Mouse (Mus musculus) heart, postnatal 0 days (tissue): ENCODE results near the gene Pip4p1. TPM values are rescaled to one million over a fixed set of nuclear protein-coding genes. Genes with fewer than 3 reads are reported as not detected.

ENCODE experiments used
- ATAC-seq: fragments of 200-750 bp; cut with Nextera tagmentation; 2 replicates; pipeline ENCODE4 v1.8.0; 2017; ENCODE audit warnings: low read depth, moderate number of reproducible peaks, moderate library complexity; ENCODE audit not compliant: insufficient read depth
- DNase-seq: peaks from one replicate; pipeline ENCODE4 v3.0.0-alpha.2; 2016; ENCODE audit warnings: low spot score
- H3K27ac ChIP-seq: fragments of 300-500 bp; sonication (generic); 2 replicates; pipeline ENCODE4 v1.5.1; 2014; ENCODE audit warnings: low read depth, mild to moderate bottlenecking
- H3K27me3 ChIP-seq: fragments of 300-500 bp; sonication (generic); 2 replicates; pipeline ENCODE4 v1.6.1; 2014; ENCODE audit warnings: low read length, mixed read lengths; ENCODE audit not compliant: control insufficient read depth, insufficient read depth
- H3K36me3 ChIP-seq: fragments of 300-500 bp; sonication (generic); replicated peaks from 2 replicates; pipeline ENCODE4 v1.6.1; 2014; ENCODE audit warnings: low read length, mixed read lengths; ENCODE audit not compliant: control insufficient read depth, insufficient read depth
- H3K4me1 ChIP-seq: fragments of 300-500 bp; sonication (generic); 2 replicates; pipeline ENCODE4 v1.6.1; 2014; ENCODE audit warnings: antibody characterized with exemption; ENCODE audit not compliant: control insufficient read depth, insufficient read depth
- H3K4me2 ChIP-seq: fragments of 300-500 bp; sonication (generic); 2 replicates; pipeline ENCODE4 v1.6.1; 2014; ENCODE audit warnings: low read depth, mild to moderate bottlenecking, low read length, moderate library complexity
- H3K4me3 ChIP-seq: fragments of 300-500 bp; sonication (generic); 2 replicates; pipeline ENCODE4 v1.5.1; 2014; ENCODE audit warnings: low read depth, low read length
- H3K9ac ChIP-seq: fragments of 300-500 bp; sonication (generic); replicated peaks from 2 replicates; pipeline ENCODE4 v1.6.1; 2014; ENCODE audit warnings: low read depth, low read length, mixed read lengths
- H3K9me3 ChIP-seq: fragments of 300-500 bp; sonication (generic); replicated peaks from 2 replicates; pipeline ENCODE4 v1.6.1; 2016; ENCODE audit warnings: low read length; ENCODE audit not compliant: control insufficient read depth
- CTCF ChIP-seq: IDR thresholded peaks from 2 replicates; pipeline ENCODE4 v1.5.1; 2016; ENCODE audit warnings: antibody characterized with exemption, control low read depth, low read depth
- EP300 ChIP-seq: IDR thresholded peaks from 2 replicates; pipeline ENCODE4 v1.6.1; 2016; ENCODE audit warnings: antibody characterized with exemption, low read depth
- WGBS: fragments of 180-500 bp; shearing (Covaris S2); extraction: QIAGEN DNeasy Blood & Tissue Kit; methylation state at CpG from one replicate; pipeline ENCODE4 v1.1.7; 2014; 5-methylcytosine and 5-hydroxymethylcytosine counted together
- polyA plus RNA-seq: library from polyadenylated mRNA; unstranded; fragments of >200 nt; fragmentation: Nextera tagmentation; extraction: Ambion mirVana; gene quantifications from 2 replicates; pipeline ENCODE4 v1.2.1, GENCODE M21; 2015
- total RNA-seq: library from RNA; depleted of rRNA; stranded (reverse); fragments of >200 nt; gene quantifications from 2 replicates; pipeline ENCODE4 v1.2.3, GENCODE M21; 2014; ENCODE audit warnings: low replicate concordance

Gene Pip4p1
- total and polyA plus RNA-seq, 2 experiments from 2014 or later = 16.6 to 20.4 TPM

DNA sequence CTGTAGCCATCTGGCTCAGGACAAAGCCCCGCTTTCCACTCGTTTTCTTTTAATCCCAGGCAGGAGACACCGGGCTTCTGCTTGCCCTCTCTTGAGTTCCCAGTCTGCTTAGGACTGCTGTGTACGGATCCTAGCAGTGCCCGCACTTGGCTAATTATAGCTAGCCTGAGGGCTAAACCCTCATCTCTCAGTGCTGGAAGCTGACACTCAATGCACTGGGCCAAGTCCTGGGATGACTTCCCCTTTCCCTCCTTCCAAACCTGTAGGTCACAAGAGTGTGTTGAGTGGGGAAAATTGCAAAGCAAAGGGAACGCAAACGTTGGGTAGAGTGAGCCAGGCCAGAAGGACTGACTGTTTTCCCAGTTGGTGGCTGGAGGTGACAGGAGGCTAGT lies 33.3 kb downstream of the Pip4p1 start, which contains the start of gene Klhl33:
TSS of gene Klhl33 (minus strand) at position 134 of the 392 bp plus-strand sequence.
- peak; percentile 57 for DNase-seq
- peak; percentile 57 for ATAC-seq
- Histone ChIP-seq H3K36me3 (no peaks in the 10 kb centered on the region), H3K27me3 (no peaks in the 10 kb centered on the region), H3K4me1 (no peaks in the 10 kb centered on the region), H3K27ac (no peak within 1 kb of the TSS), H3K9ac (peak within 1 kb of the TSS; percentile 23; the same call in 1 of the 2 replicates), H3K9me3 (no peaks in the 10 kb centered on the region), H3K4me2 (peak within 1 kb of the TSS; percentile 70), H3K4me3 (peak within 1 kb of the TSS; percentile 39)
- no peak for TF ChIP-seq CTCF
- no peak for TF ChIP-seq EP300
- 32% methylated on average over 7 of the region's 7 CpGs for WGBS

DNA sequence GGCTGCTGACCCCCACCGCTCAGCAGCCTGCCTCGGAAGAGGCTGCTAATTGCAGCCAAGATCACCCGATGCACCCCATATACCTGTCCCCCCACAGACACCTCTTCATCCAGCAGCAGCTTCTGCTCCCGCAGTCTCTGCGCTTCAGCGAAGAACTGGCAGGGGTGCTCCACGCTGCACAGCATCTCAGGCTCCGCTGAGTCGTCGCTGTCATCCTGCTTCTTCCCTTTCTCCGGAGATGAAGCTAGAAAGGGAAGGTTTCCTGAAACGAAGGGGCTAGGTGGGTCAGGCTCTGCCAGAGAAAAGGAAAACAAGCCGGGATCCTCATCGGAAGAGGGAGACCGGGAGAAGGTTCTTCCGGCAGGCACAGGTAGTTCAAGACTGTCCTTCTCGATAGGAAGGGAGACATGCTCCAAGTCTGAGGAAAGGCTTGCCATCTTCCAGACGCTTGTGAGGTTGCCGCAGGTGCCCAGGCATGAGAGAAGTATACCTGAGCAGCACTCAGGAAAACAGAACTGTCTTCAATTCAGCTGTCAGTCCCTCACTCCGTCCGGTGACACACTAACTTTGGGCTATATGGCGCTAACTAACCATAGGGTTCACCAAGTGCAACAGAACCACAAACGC lies 33.8 kb downstream of the Pip4p1 start:
- no peak overlapping the region for H3K27ac ChIP-seq

DNA sequence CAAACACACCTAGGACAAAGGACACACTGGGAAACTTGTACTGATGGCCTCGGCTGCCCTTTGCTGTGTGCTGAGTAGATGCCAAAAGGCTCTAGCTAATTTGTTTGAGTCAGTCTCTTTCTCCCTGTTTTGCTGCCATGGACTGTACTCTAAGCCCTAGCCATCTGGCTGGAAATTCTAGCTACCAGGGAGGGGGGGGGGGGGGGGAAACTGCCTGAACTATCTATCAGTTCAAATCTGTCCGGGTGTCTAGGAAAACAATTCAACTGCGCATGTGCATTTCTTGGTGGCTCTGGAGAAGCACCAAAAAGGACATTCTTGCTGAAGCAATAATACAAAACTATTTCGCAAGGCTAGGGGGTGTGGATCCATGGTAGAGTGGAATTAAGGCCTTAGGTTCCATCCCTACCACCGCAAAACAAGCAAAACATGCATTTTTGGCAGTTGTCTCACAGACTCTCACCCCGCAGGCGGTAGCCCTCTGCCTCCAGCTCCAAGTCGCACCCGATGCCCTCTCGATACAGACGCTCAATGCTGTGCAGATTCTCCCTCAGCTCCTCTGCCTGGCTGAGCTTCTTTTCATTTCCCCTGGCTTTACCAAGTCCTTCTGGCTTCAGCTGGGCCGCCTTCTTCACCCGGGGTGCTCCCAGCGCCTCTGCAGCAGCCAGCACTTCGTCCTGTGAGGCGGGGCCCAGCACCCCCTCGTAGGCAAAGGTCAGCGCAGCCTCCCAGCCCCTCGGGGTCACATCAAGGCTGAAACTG lies 34.5 kb downstream of the Pip4p1 start:
- Histone ChIP-seq H3K36me3 (no peaks in the 10 kb centered on the region), H3K4me3 (peak overlapping the region; percentile 39), H3K9ac (peak overlapping the region; percentile 23; the same call in 1 of the 2 replicates), H3K9me3 (no peaks in the 10 kb centered on the region), H3K4me2 (peak overlapping the region; percentile 70), H3K27ac (no peak overlapping the region), H3K4me1 (no peaks in the 10 kb centered on the region), H3K27me3 (no peaks in the 10 kb centered on the region)
- no peak for ATAC-seq
- WGBS = 21% methylated on average over 19 of the region's 19 CpGs
- DNase-seq = no peak
- TF ChIP-seq CTCF = no peak
- no peak for TF ChIP-seq EP300

More for the DNA sequence above, 33.8 kb downstream of the Pip4p1 start:
- Histone ChIP-seq H3K9me3 (no peaks in the 10 kb centered on the region), H3K4me2 (peak overlapping the region; percentile 70), H3K27me3 (no peaks in the 10 kb centered on the region), H3K9ac (peak overlapping the region; percentile 23; the same call in 1 of the 2 replicates), H3K4me3 (peak overlapping the region; percentile 39), H3K36me3 (no peaks in the 10 kb centered on the region), H3K4me1 (no peaks in the 10 kb centered on the region)
- ATAC-seq (no peak), DNase-seq (no peak)
- TF ChIP-seq CTCF = no peak
- no peak for TF ChIP-seq EP300
- WGBS = 14% methylated on average over 23 of the region's 23 CpGs

DNA sequence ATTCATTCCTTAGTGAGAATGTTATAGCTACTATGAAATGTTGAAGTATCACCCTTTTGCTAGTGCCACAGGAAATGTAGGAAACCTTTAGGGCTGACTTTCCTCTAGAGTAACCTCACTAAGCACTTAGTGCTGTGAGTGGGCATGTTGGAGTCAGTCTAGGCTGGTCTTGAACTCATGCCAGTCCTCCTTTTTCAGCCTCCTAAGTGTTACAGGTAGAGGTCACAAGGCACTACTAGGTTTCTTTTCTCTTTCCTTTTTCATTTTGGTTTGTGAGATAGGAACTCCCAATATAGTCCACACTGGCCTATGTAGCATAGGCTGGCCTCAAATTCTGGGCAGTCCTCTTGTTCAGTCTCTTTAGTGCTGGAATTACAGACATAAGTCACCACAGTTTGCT lies 35.2 kb downstream of the Pip4p1 start:
- H3K36me3 ChIP-seq = no peaks in the 10 kb centered on the region
- H3K9ac ChIP-seq = no peak overlapping the region
- no peak overlapping the region for H3K4me3 ChIP-seq
- no peak overlapping the region for H3K27ac ChIP-seq
- H3K27me3 ChIP-seq = no peaks in the 10 kb centered on the region
- TF ChIP-seq CTCF (no peak), EP300 (no peak)
- DNase-seq (no peak), ATAC-seq (no peak)
- no peaks in the 10 kb centered on the region for H3K4me1 ChIP-seq
- no peak overlapping the region for H3K4me2 ChIP-seq
- no peaks in the 10 kb centered on the region for H3K9me3 ChIP-seq

DNA sequence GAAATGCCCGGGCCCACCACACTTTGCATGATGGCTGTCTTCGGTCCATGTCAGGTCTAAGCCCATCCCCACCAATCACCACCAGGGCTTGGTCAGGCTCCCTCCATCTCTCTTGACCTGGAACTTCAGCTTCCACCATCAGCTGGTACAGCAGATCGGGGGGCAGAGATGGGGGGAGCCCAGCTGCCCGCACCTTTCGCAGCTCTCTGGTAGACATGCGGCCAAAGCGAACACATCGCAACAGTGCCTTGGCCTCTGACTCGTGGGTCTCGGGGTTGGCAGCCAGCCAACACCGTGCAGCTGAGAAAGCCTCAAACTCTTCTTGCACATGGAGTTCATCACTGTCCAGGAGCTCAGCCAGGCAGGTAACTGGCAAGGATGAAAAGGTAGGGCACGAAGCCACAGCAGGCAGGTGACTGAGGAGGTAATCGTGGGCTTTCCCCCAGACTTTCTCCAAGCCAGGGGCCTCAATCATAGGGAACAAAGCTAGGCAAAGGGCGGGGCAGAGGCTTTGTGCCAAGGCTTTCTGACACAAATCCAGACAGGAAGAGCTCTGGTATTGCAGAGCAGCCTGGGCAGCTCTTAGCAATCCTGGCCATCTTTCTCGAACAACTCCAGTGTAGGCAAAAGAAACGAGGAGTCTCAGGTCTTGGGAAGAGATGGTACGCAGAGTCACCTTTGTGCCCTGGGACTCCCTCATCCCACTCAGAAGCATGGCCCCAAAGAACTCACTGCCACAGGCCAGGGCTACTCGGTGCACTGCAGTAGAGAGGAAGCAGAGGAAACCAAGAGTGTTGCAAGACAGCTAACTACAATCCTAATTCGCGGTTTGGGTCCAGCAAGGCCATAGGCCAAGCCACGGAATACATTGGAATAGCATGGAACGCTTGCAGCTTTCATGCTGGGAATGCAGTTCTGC lies 37.9 kb downstream of the Pip4p1 start:
- Histone ChIP-seq H3K4me2 (no peak overlapping the region), H3K27me3 (no peaks in the 10 kb centered on the region), H3K9me3 (no peaks in the 10 kb centered on the region), H3K4me3 (no peak overlapping the region), H3K9ac (no peak overlapping the region), H3K36me3 (no peaks in the 10 kb centered on the region), H3K27ac (no peak overlapping the region), H3K4me1 (no peaks in the 10 kb centered on the region)
- ATAC-seq (no peak), DNase-seq (no peak)
- 67% methylated on average over 22 of the region's 22 CpGs for WGBS
- TF ChIP-seq EP300 = no peak
- TF ChIP-seq CTCF = no peak
